Mouse (Mus musculus) heart, postnatal 0 days (tissue): Measurements from ENCODE around the gene Zmym6.

Experiments
- CTCF ChIP-seq: IDR thresholded peaks from 2 replicates; pipeline ENCODE4 v1.5.1; 2016; ENCODE audit warnings: antibody characterized with exemption, control low read depth, low read depth
- EP300 ChIP-seq: IDR thresholded peaks from 2 replicates; pipeline ENCODE4 v1.6.1; 2016; ENCODE audit warnings: antibody characterized with exemption, low read depth

- no peak for TF ChIP-seq CTCF
- TF ChIP-seq EP300: no peak
These were observed 30.4 kb downstream of the Zmym6 start for GRCm38 (mm10) chr4:127107566-127107965.
